In genomic region chr11:114764820-114765818, GRCm38 (mm10) we compare ENCODE assay signal across 8 mouse cellular contexts. TPM values are rescaled to one million over a fixed set of nuclear protein-coding genes. Genes with fewer than 3 reads are reported as not detected.
DNase-seq lines count a peak whose midpoint lies in the region; ATAC-seq and TF ChIP-seq lines count a peak whose summit lies in the region.

Kif19a (plus strand) TSS chr11:114765388.

- no peak for TF ChIP-seq POLR2A in bone marrow macrophage, adult 2 months (IDR thresholded peaks at IDR 0.05; ENCODE audit: borderline replicate concordance, low read depth, low read length)

- DNase-seq in ES-E14 (ENCODE audit: low read depth, low spot score), result no peak
- peak; percentile 72 for DNase-seq in forebrain, embryonic 10.5 days (ENCODE audit: extremely low spot score, low spot score)
- peak; percentile 69 to 71 for DNase-seq in heart, postnatal 14 days
- DNase-seq in kidney, postnatal 36 days, result peak; percentile 43 to 82
- peak; percentile 52 to 53 for DNase-seq in spleen, postnatal 36 days (ENCODE audit: low spot score in 2 of 2)
- no peak for DNase-seq in layer of hippocampus, postnatal 36 days

- peak; percentile 99 for ATAC-seq in megakaryocyte, adult 5-6 weeks (ENCODE audit: poor library complexity, severe bottlenecking)

- no peaks in the 10 kb centered on the region for H3K36me3 ChIP-seq in ES-E14 (ENCODE audit: control insufficient read depth, insufficient read depth, low read length, poor library complexity, severe bottlenecking)
- H3K36me3 ChIP-seq in forebrain, embryonic 10.5 days (replicated peaks), result no peaks in the 10 kb centered on the region

- intact Hi-C loops in heart, postnatal 14 days (cut with DNase I), result no loop called here

- WGBS in forebrain, embryonic 10.5 days, result 3% methylated on average over 51 of the region's 51 CpGs

- TF ChIP-seq CTCF in bone marrow macrophage, adult 2 months (IDR thresholded peaks at IDR 0.05; ENCODE audit: low read depth, low read length), result no peak

- in situ Hi-C loops in ES-E14 (cut with MboI; ENCODE audit: low sequenced_read_pairs in 2 of 2, unreplicated experiment in 2 of 2), result no loop called here

- H3K27me3 ChIP-seq in forebrain, embryonic 10.5 days (ENCODE audit: poor library complexity, severe bottlenecking), result peaks cover 78% of the 10 kb centered on the region

- H3K4me3 ChIP-seq in ES-E14 (ENCODE audit: insufficient read depth in 1 of 2, low read depth in 1 of 2, low read length in 2 of 2, poor library complexity in 1 of 2, severe bottlenecking in 1 of 2), result peak within 1 kb of the TSS; percentile 60 to 67
- H3K4me3 ChIP-seq in bone marrow macrophage, adult 2 months (ENCODE audit: insufficient read depth, low read length), result peak within 1 kb of the TSS; percentile 60
- peak within 1 kb of the TSS; percentile 61 for H3K4me3 ChIP-seq in forebrain, embryonic 10.5 days

- no peak within 1 kb of the TSS for H3K27ac ChIP-seq in ES-E14 (ENCODE audit: insufficient read depth, low read depth, low read length, poor library complexity, severe bottlenecking)
- H3K27ac ChIP-seq in bone marrow macrophage, adult 2 months (ENCODE audit: insufficient read depth, low read depth, low read length), result no peak within 1 kb of the TSS
- peak within 1 kb of the TSS; percentile 40 for H3K27ac ChIP-seq in forebrain, embryonic 10.5 days

- H3K9me3 ChIP-seq in ES-E14 (ENCODE audit: control insufficient read depth, insufficient read depth, low read depth, low read length), result no peaks in the 10 kb centered on the region
- no peaks in the 10 kb centered on the region for H3K9me3 ChIP-seq in forebrain, embryonic 10.5 days

- H3K4me1 ChIP-seq in ES-E14 (ENCODE audit: control insufficient read depth in 2 of 2, insufficient read depth in 2 of 2, low read length in 2 of 2, poor library complexity in 1 of 2), result peaks cover 0 to 6% of the 10 kb centered on the region in 2 experiments; a peak in 2 of 4 replicates
- peaks cover 7% of the 10 kb centered on the region; the same call in 1 of the 2 replicates for H3K4me1 ChIP-seq in bone marrow macrophage, adult 2 months (ENCODE audit: control insufficient read depth, insufficient read depth, low read length)
- H3K4me1 ChIP-seq in forebrain, embryonic 10.5 days, result peaks cover 19% of the 10 kb centered on the region

- H3K9ac ChIP-seq in ES-E14 (ENCODE audit: insufficient read depth, low read depth, low read length, poor library complexity, severe bottlenecking), result no peak within 1 kb of the TSS

TF ChIP-seq in ES-E14, 5 proteins besides CTCF, POLR2A, EP300 and RAD21:
- TF ChIP-seq ZC3H11A (IDR thresholded peaks at IDR 0.05; ENCODE audit: borderline replicate concordance, low read depth, low read length), result no peak
- no peak for TF ChIP-seq ZNF384 (IDR thresholded peaks at IDR 0.05; ENCODE audit: low read depth, low read length)
- no peak for TF ChIP-seq MAFK (IDR thresholded peaks at IDR 0.05; ENCODE audit: insufficient read depth, low read depth, low read length)
- TF ChIP-seq HCFC1 (IDR thresholded peaks at IDR 0.05; ENCODE audit: borderline replicate concordance, insufficient read depth, low read length), result no peak
- no peak for TF ChIP-seq CHD2 (IDR thresholded peaks at IDR 0.05; ENCODE audit: low read depth, low read length)

RNA-seq across cellular contexts. Expression of gene Kif19a, which starts in this region (rescaled TPM):
- 0.90 and 1.1 TPM in 2 replicates for total RNA-seq in ES-E14 (2012; rRNA removed)
- 2.5 and 3.0 TPM in 2 replicates for polyA plus RNA-seq in bone marrow macrophage, adult 2 months (2012; ENCODE audit: insufficient read depth, insufficient read length, missing spikeins)
- polyA plus RNA-seq in forebrain, embryonic 10.5 days (2016; fragmentation: Nextera tagmentation; extraction: Ambion mirVana), result 0.33 and 0.71 TPM in 2 replicates
- total RNA-seq in heart, postnatal 14 days (2021), result 1 to 10 TPM in 1 of 2 experiments, under 1 TPM in 1; 0.27 to 1.3 TPM
- 0.16 and 0.27 TPM in 2 replicates for total RNA-seq in megakaryocyte, adult 5-6 weeks (2015)
- 0.11 and 0.69 TPM in 2 replicates for total RNA-seq in megakaryocyte, adult 5-6 weeks (2017)
- 1 to 10 TPM; 4.0 to 6.1 TPM for total RNA-seq in layer of hippocampus, postnatal 36 days (2021)

Comparison
In these comparisons a context has a peak if more than half of its experiments do, and no peak if none do; other contexts are left out.
1. Peak in DNase-seq, H3K4me3 ChIP-seq and H3K27ac ChIP-seq in forebrain, embryonic 10.5 days; RNA of the gene not detected or under 1 TPM.
2. Peak in ATAC-seq in megakaryocyte, adult 5-6 weeks; RNA of the gene not detected or under 1 TPM.
3. DNase-seq: peak in heart, postnatal 14 days (2 of 2), kidney, postnatal 36 days (2 of 2) and spleen, postnatal 36 days (2 of 2); none in ES-E14 (single experiment) and layer of hippocampus, postnatal 36 days (0 of 2).
4. Peak in every context shown above with its lines, with median percentiles within 50 percentile points of each other: H3K4me3 ChIP-seq.